Mouse (Mus musculus) frontal cortex, postnatal 14 days (tissue): ENCODE data around the gene Rnps1.
"Not testable (repeated sequence)": the region's sequence is repeated elsewhere in the genome, so short reads cannot be mapped to it uniquely, and the experiment has no call there.

Source experiments
- DNase-seq, 2 experiments: peaks; one replicate each; pipeline ENCODE4 v3.0.0; 2022; ENCODE audit warnings: low spot score in 2 of 2

The Rnps1 gene

DNA sequence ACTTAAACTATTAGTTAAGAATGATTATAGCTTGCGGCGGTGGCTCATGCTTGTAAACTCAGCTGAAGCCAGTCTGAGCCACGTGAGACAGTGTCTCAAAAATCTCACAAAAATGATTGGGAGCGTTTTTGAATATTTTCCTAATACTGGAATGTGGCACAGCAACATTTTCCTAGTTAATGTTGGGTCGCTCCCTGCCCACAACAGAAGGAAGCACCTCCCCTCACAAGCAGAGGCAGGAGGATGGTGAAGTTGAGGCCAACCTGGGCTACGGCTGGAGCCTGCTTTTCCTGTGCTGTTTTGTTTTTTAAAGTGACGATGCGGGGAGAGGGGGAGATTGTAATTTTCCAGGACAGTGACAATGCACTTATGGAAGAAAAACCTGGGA is 12.8 kb downstream of the Rnps1 start:
- DNase-seq, result no peak

DNA sequence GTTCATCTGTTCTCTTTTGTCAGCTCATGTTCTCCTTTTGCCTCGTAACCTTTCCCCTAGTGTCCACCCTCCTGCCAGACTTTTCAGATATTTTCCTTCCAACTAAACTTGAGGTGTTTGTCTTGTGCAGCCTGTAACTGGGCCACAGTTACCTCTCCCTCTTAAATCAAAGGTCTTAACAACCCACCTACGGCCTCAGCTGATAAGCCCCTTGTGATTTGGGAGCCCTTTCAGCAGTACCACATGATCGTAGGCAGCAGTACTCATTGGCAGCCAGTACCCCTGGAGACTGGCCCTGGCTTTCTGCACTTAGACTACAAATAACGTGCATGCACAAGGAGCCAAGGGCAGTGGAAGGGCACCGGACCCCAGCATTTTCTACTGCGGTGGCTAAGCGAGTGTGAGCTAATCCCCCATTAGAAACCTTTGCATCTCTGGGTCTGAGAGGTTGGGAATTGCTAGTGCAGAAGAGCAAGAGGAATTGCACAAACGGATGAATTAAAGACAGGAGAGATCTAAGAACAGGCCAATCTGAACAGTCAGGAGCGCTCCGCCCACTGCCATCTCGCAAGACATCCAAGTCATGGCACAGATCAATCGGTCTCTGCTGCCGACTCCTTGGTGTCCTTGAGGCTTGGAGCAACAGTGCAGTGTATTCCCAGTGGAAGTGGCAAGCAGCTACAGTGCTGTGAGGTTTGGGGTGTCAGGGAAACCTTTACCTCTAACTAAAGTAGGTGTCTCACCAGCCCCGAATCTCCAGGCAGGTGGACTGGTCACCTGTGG is 15.0 kb downstream of the Rnps1 start:
- DNase-seq, result no peak

DNA sequence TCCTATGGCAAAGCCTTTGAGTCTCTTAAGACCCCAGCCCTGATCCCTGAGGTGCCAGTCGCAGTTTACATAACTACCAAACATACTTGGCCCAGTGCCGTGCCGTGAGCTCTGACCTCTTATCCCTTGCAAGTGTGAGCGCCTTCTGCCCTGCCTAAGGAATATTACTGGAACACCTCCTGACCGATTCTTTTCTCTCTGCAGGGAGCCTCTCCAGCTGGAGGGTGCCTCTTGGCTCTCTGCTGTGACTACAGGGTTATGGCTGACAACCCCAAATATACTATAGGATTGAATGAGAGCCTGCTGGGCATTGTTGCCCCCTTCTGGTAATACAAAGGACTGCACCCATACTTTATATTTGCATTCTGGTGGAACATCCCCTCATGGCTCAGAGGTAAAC is 22.7 kb downstream of the Rnps1 start:
- DNase-seq, result peak in 1 of 2 experiments; percentile 22

DNA sequence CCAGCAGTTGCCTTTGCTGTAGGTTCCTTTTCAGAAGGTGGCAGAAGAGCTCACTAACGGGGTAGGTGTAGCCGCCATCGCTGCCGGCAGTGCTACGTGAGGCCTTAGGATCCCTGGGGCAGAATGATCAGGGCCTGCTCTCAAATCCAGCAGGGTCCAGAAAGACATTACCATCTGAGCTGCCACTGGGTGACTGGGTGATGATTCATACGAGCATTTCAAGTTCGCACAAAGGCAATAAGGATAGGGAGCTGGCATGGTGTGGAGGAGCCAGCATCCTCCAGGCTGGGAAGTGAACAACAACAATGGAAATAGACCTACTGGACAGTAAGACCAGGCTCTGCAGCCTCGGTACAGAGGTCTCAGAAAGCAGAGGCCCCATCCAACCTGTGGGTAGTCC is 26.0 kb downstream of the Rnps1 start:
- no peak for DNase-seq

DNA sequence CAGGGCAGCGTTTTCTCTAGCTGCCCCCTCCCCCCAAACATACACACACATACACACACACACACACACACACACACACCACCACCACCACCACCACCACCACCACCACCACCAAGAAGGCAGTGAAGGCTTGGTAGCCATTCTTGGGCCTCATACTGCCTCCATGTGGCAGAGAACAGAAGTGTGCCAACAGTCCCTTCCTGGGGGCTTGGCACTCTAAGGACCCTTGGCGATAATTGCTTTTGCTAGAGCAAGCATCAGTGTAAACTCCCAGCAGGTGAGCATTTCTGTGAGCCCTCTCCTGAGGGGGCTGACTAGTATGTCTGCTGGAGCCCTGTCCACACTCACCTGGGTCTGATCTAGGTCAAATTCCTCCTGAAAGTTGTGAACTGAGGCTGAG is 26.8 kb downstream of the Rnps1 start:
- no peak for DNase-seq

DNA sequence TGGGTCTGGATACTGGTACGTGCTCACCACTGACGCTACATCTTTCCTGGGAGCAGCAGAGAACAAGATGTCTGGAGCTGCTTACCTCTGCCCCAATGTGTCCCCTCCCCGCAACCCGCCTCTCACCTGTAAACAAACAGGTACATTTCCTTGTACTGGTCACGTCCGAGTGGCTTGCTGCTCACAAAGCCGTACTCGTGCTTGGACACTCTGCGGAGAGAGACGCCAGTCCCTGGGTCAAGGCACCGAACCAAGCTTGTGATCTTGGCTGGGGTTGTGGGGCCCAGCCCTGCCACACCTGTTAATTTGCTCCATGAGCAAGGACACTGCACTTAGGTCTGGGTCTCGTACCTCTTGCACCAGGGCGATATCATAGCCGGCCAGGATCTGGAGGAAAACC is 27.7 kb downstream of the Rnps1 start:
- DNase-seq, result no peak

DNA sequence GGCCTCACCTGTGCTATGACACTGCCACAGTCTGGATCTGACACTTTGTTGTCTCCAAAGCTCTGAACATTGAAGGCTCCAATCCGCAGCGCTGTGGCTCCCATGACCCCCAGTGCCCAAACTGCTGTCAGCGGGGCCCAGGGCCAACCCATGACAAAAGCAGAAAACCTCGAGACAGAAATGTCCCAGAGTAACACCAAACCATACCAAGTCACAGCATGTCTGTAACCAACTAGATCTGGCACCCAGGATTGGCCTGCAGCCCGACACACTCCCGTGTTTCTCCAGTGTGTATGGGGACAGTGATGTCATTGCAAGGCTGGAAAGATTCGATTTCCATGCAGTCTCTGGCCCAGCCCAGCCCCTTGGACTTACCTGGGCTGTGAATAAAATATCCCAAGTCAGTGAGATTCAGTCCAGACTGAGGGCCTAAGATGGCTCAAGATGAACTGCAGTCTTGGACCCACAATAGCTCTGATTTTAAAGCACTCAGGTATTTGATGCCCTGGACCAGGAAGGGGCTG is 28.3 kb downstream of the Rnps1 start, which contains the start of gene Dnase1l2:
Dnase1l2 (minus strand) TSS at position 474 of the 524 bp plus-strand sequence.
- no peak for DNase-seq

DNA sequence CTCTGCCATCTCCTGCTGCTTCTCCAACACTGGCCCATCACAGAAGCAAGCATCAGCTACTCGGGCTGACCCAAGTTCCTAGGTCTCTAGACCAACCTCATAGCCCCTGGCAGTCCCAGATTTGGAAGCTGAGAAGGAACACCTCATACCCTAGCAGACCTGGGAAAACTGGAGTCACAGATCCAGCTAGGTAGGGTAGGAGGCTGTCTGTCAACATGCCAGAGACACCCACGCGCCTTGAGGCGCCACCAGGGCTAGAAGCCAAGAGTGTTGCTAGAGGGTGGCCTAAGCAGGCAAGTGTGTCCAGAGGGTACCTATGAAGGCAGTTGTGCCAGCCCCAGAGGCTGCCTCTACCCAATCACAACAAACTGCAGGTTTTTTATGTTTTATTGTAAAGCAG is 29.0 kb downstream of the Rnps1 start:
- no peak for DNase-seq

DNA sequence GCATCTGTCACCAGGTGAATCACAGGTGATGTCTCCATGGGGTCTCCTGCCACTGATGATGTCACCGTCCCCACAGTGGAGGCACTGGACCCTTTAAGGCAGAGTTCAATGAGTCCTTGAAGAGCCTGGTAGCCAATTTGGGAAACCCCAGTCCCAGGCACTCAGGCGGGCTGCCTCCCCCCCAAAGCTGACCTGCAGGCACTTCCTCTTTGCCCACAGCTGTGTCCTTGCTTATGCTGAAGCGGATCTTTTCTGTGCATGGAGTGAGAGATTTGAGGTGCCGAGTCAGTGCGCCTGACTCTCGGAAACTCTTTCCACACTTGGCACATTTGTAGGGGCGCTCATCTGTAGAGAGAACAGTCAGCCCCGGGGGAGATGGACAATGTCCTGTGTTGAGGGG is 32.2 kb downstream of the Rnps1 start:
- DNase-seq, result no peak

DNA sequence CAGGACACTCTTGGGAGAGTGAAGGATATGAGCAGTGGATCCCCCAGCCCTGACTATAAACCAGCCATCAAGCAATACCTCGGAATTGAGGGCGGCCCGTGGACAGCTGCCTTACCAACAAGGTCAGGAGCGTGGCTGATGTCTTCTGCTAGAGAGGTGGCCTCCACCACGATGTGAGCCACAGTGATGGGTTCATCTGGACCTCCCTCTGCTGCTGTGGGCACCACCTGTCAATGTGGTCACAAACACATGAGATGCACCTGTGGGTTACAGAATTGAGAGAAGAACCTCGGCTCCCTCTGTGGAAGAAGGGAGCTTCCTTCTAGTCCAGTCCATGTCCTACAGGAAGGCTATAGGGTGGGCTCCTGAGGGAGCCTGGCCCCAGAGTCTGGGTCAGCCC is 35.1 kb downstream of the Rnps1 start:
- DNase-seq, result no peak

DNA sequence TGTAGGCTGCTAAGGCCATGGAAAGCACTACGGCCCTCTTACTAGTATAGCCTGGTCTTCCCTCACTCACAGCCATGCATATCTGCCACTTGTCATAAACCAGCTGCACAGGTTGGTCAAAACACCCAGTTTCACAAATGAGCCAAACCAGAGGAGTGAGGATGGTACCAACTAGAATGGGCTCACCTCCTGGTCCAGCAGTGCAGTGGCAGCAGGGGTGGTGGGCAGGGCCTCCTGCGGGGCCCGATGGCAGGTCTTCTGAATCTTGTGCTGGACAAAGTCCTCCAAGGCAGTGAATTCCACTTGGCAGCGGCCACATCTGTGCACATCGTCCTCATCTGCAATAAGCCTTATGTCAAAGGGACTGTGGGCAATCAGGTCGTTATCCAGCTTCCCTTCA is 36.9 kb downstream of the Rnps1 start:
- no peak for DNase-seq

DNA sequence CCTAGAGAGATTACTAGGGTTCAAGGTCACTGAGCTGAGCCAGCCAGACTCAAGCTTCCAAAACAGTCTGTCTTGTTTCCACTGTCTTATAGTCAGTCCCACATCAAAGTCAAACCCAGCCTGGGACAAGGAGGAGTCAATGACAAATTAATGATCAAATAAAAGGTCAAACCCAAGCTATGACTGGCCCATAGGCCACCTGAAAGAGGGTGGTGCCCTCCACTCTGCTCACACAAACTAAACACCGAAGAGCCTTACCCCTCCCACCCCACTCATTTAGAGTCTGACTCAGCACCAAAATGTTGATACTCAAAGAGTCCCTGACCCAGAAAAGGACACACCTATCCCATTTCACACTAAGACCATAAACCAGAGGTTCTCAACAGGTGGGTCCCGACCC is 39.0 kb downstream of the Rnps1 start:
- DNase-seq, result no peak

DNA sequence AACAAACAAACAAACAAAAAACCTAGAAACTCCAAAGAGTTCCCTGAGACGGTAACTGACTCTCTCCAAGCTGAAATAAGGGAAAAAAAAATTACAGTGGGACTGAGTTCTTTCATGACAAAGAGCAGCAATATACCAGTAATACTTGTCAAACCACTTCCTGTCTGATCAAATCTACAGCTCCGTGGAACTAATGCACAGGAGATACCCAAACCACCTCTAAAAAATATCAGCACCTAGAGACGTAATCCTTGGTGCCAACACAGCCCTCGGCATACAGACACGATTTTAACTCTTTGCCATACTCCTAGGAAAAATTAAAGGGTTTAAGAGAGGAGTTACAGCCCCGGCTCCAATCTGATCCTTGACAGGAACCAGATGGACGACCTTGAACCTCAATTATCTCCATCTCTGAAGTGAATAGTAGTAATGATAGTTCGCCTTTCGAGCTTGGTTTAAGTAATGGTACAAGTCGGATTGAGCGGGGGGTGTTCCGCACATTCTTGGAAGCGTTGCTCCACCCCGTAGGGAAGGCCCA is 39.9 kb downstream of the Rnps1 start:
- no peak for DNase-seq

DNA sequence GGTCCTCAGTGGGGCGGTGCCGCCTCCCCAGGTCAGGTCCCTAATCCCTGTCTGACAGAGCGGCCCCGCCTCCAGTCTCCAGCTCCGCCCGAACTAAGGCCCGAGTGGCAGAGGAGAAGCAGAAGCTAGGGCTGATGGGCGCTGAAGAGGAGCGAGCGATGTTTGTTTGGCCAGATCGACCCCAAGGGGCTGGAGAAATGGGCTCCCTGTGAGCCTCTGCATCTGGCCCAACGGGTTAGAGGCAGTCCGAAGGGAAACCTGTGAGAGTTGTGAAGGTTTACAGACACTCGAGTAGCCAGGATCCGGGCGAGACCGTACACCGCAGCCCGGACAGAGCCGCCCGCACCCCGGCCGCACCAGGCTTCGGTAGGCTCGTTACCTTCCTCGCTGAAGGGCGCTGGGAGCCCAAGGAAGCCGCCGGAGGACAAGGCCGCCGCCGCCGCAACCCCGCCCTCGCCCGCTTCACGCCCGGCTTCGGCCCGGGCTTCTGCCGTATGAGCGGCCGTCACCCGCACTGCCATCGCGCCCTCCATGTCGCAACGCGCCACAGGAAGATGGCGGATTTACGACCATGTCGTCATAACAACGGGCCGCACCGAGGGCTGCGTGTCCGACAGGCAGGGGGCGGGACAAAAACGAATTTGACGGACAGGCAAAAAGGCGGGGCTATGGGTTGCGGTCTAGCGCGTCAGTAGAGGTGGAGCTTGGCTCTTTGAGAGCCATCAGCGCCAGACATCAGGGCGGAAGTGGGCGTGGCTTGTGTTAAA is 40.6 kb downstream of the Rnps1 start:
- DNase-seq, result peak; percentile 99

DNA sequence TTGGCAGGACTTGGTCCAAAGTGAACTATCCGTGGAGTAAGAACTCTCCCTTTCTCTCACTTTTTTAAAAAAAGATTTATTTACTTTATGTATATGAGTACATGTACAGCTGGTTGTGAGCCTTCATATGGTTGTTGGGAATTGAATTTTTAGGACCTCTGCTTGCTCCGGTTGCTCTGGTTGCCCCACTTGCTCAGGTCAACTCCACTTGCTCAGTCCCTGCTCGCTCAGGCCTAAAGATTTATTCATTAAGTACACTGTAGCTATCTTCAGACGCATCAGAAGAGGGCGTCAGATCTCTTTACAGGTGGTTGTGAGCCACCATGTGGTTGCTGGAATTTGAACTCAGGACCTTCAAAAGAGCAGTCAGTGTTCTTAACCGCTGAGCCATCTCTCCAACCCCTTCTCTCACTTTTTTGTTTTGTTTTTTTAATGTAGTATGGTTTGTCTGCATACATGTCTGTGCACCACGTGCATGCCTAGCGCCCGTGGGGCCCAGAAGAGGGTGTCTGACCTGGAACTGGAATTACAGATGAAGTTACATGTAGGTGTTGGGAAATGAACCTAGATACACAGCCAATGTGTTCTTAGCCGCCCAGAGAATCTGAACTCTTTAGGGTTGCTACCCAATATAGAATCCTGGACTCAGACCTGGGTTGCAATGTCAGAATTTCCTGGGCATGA is 41.3 kb downstream of the Rnps1 start:
- DNase-seq, result not testable (repeated sequence)

DNA sequence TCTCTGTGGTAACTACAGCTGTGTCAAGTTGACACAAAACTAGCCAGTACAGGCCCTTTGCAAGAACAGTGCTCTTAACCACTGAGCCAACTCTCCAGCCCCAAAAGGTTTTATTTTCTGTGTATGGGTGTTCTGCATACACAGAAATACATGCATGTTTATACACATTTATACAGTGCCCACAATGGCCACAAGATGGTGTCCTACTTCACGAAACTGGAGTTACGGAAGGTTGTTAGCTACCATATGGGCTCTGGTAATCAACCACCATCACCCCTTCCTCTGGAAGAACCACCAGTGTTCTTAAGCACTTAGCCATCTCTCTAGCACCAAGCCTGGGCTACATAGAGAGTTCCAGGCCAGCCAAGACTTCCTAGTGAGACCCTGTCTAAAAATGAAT is 47.2 kb downstream of the Rnps1 start:
- no peak for DNase-seq

DNA sequence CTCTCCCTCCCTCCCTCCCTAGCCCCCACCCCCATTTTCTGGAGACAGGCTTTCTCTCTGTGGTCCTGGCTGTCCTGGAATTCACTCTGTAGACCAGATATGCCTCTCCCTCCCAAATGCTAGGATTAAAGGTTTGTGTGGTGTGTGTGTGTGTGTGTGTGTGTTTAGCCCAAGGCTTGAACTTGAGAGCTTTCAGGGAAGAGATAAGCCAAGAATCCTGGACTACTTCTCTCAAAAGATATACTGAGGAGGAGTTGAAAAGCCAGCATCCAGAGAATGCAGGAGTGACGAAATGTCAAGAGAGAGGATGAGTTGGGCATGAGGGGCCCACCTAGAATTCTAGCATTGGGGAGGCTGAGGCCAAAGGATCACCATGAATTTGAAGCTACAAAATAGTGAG is 48.6 kb downstream of the Rnps1 start:
- DNase-seq, result no peak

DNA sequence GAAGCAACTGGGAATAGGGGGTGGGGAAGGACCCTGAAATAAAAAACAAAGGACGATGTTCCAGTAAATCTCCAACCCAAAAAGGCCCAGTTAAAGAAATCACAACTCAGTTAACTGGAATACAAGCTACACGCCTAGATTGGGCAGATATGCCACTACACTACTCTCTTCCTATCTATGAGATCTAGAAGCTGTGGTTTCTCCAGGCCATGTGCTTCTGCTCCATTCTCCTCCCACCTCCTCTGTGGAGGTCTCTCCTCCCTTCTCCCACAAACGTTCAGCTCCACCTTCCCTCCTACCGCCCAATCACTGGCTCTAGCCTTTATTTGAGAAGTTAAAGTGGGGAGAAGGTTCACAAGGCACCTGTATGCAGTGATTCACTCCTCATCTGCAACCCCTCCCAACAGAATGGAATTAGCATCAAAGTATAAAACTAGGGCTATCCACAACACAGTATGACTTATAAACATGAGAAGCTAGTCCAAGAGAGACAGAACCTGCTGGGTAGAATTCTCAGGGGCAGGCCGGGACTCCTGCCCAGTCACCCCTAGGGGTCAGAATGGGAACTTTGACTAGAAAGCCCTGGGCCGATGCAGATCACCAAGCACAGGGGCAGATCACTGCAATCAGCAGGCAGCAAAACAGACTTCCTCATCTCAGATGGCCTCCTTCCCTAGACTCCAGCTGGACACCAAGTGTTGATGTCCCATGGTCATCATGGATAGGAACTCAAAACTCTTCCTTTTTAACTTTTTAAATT is 49.2 kb downstream of the Rnps1 start:
- DNase-seq, result no peak

DNA sequence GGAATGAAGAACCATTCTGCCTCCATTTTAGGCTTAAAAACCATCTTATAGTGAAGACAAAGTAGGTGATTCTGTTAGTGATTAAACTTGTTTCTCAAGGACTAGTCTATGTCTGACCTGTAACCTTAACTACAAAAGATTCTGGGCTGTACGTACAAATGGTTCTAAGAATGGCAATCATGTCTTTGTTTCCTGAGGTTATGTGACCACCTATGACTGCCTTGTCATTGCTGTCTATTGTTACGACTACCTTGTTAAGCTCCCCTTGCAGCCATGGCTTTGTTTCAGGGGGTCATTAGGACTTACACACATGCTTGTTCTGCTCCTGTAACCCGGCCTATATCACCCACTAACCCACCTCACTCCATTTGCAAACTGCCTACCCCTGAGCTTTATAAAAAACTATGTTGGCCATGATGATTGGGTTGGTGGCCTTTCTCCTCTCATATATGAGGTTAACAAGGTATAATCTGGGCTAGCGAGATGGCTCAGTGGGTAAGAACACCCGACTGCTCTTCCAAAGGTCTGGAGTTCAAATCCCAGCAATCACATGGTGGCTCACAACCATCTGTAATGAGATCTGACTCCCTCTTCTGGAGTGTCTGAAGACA is 54.4 kb downstream of the Rnps1 start:
- DNase-seq, result no peak

DNA sequence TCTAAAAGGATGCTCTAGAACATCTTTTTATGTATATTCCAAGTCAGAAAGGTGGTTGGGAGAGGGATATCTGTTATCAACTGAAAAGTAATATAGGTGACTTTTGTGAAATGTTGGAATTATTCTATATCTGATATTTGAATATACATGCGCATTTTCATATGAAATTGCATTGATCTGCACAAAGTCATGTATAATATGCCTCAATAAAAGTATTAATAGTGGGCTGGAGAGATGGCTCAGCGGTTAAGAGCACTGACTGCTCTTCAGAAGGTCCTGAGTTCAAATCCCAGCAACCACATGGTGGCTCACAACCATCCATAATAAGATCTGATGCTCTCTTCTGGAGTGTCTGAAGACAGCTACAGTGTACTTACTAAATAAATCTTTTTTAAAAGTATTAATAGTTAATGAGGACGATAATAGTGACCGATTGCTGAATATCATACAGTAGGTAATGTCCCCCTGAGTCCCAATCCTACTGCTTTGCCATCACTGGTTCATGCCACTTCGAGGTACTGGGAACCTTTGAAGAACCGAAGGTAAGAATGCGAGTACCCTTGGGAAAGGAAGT is 55.1 kb downstream of the Rnps1 start:
- no peak for DNase-seq
